Mouse (Mus musculus) heart, embryonic 10.5 days (tissue): ENCODE measurements around the gene Tjap1. TPM values are rescaled to one million over a fixed set of nuclear protein-coding genes. Genes with fewer than 3 reads are reported as not detected.
A peak's percentile ranks its signal among the peaks of the same experiment; 100 is the strongest.

ENCODE experiments used
- DNase-seq: peaks from one replicate; pipeline ENCODE4 v3.0.0-alpha.2; 2017; ENCODE audit warnings: low spot score
- H3K27ac ChIP-seq: fragments of 300-500 bp; sonication (generic); 2 replicates; pipeline ENCODE4 v1.5.1; 2016; ENCODE audit warnings: mild to moderate bottlenecking
- H3K27me3 ChIP-seq: fragments of 300-500 bp; sonication (generic); 2 replicates; pipeline ENCODE4 v1.6.1; 2016; ENCODE audit warnings: mild to moderate bottlenecking; ENCODE audit not compliant: poor library complexity, insufficient read depth, severe bottlenecking
- H3K36me3 ChIP-seq: fragments of 300-500 bp; sonication (generic); 2 replicates; pipeline ENCODE4 v1.6.1; 2016; ENCODE audit warnings: mild to moderate bottlenecking, moderate library complexity
- H3K4me1 ChIP-seq: fragments of 300-500 bp; sonication (generic); 2 replicates; pipeline ENCODE4 v1.6.1; 2016; ENCODE audit warnings: mild to moderate bottlenecking
- H3K4me3 ChIP-seq: fragments of 300-500 bp; sonication (generic); 2 replicates; pipeline ENCODE4 v1.5.1; 2016; ENCODE audit warnings: mild to moderate bottlenecking, moderate library complexity
- H3K9me3 ChIP-seq: fragments of 300-500 bp; sonication (generic); 2 replicates; pipeline ENCODE4 v1.6.1; 2016; ENCODE audit warnings: mild to moderate bottlenecking, moderate library complexity
- WGBS: fragments of 180-500 bp; shearing (Covaris S2); methylation state at CpG from one replicate; pipeline ENCODE4 v1.1.7; 2016; 5-methylcytosine and 5-hydroxymethylcytosine counted together
- microRNA counts: library from miRNA; unstranded; fragments of <30 nt; microRNA quantifications from one replicate; lab custom pipeline; 2017
- microRNA-seq: library from miRNA; unstranded; fragments of <30 nt; microRNA quantifications from one replicate; pipeline ENCODE4, GENCODE M21; 2017
- polyA plus RNA-seq: library from polyadenylated mRNA; unstranded; fragments of >200 nt; fragmentation: Nextera tagmentation; extraction: Ambion mirVana; gene quantifications from 2 replicates; pipeline ENCODE4 v1.2.1, GENCODE M21; 2016

Tjap1 gene
- polyA plus RNA-seq, 1 experiment from 2014 or later: 55.8 TPM

GRCm38 (mm10) chr17:46242274-46242673 is 40.6 kb downstream of the Tjap1 start:
- Histone ChIP-seq H3K4me1 (peaks cover 44% of the 10 kb centered on the region), H3K27ac (no peak overlapping the region), H3K36me3 (peaks cover 90% of the 10 kb centered on the region), H3K4me3 (no peak overlapping the region), H3K9me3 (no peaks in the 10 kb centered on the region), H3K27me3 (peaks cover 31% of the 10 kb centered on the region; the same call in 1 of the 2 replicates)
- DNase-seq: no peak
- WGBS: 85% methylated on average over 13 of the region's 13 CpGs

GRCm38 (mm10) chr17:46241471-46241870 is 41.4 kb downstream of the Tjap1 start:
- H3K4me1 ChIP-seq: peaks cover 39% of the 10 kb centered on the region
- H3K27ac ChIP-seq: no peak overlapping the region
- H3K36me3 ChIP-seq: peaks cover 98% of the 10 kb centered on the region
- H3K27me3 ChIP-seq: peaks cover 36% of the 10 kb centered on the region; the same call in 1 of the 2 replicates
- H3K9me3 ChIP-seq: no peaks in the 10 kb centered on the region
- H3K4me3 ChIP-seq: no peak overlapping the region
- no peak for DNase-seq
- WGBS: 65% methylated on average over 11 of the region's 11 CpGs

- Histone ChIP-seq H3K27ac (0 out of 2 replicates have a peak overlapping the region, but pooled peaks have one; percentile 8), H3K36me3 (peaks cover 97% of the 10 kb centered on the region), H3K9me3 (no peaks in the 10 kb centered on the region), H3K27me3 (peaks cover 53% of the 10 kb centered on the region; the same call in 1 of the 2 replicates), H3K4me1 (peaks cover 39% of the 10 kb centered on the region), H3K4me3 (0 out of 2 replicates have a peak overlapping the region, but pooled peaks have one; percentile 22)
- WGBS: 45% methylated on average over 15 of the region's 15 CpGs
- peak; percentile 93 for DNase-seq
Observed at GRCm38 (mm10) chr17:46239516-46240114, 43.2 kb downstream of the Tjap1 start.

DNA sequence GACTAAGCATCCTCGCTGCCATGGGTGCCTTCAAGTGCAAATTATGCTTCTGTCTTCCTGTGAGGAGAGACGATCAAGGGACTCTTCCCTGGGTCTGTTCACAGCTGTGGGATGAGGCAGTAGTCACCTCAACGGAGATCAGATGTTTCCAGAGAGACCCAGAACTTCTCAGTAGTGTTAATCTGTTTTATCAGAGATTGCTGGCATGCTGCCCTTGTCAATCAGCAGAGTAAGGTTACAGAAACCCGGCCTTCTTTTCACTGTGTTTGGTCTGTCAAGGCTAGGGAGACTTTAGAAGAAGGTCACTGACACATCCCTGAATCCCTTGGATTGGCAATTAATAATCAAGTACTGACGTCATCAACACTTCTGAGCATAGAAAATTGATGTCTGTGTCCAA is 45.3 kb downstream of the Tjap1 start:
- no peak for DNase-seq
- H3K4me3 ChIP-seq: no peak overlapping the region
- H3K27ac ChIP-seq: no peak overlapping the region
- no peaks in the 10 kb centered on the region for H3K9me3 ChIP-seq
- H3K36me3 ChIP-seq: peaks cover 96% of the 10 kb centered on the region
- H3K4me1 ChIP-seq: peaks cover 39% of the 10 kb centered on the region
- 68% methylated on average over 5 of the region's 5 CpGs for WGBS
- H3K27me3 ChIP-seq: peaks cover 50% of the 10 kb centered on the region; the same call in 1 of the 2 replicates

DNA sequence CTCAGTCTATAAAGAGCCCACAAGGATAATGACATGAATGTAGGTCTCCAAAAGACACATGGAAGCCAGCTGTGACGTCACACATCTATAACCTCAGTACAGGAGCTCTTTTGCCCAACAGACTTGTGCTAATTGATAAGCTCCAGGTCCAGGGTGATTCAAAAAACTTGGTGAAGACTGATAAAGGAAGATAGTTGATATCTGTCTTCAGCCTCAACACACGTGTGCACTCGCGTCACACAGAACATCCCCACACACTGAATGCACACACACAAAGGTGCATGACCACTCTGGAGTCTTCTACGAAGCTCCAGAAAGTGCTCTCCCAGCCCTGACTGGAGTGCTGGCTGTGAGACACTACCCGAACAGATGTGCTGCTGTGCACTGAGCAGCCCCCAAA is 45.7 kb downstream of the Tjap1 start:
- Histone ChIP-seq H3K4me1 (peaks cover 39% of the 10 kb centered on the region), H3K9me3 (no peaks in the 10 kb centered on the region), H3K27ac (no peak overlapping the region), H3K36me3 (peaks cover 96% of the 10 kb centered on the region), H3K27me3 (peaks cover 46% of the 10 kb centered on the region; the same call in 1 of the 2 replicates), H3K4me3 (no peak overlapping the region)
- no peak for DNase-seq
- 82% methylated on average over 6 of the region's 6 CpGs for WGBS

GRCm38 (mm10) chr17:46236067-46236466 is 46.8 kb downstream of the Tjap1 start:
- Histone ChIP-seq H3K27ac (no peak overlapping the region), H3K36me3 (peaks cover 96% of the 10 kb centered on the region), H3K4me1 (peaks cover 33% of the 10 kb centered on the region), H3K27me3 (peaks cover 36% of the 10 kb centered on the region; the same call in 1 of the 2 replicates), H3K9me3 (no peaks in the 10 kb centered on the region), H3K4me3 (no peak overlapping the region)
- no peak for DNase-seq
- WGBS: 67% methylated on average over 1 of the region's 1 CpGs

DNA sequence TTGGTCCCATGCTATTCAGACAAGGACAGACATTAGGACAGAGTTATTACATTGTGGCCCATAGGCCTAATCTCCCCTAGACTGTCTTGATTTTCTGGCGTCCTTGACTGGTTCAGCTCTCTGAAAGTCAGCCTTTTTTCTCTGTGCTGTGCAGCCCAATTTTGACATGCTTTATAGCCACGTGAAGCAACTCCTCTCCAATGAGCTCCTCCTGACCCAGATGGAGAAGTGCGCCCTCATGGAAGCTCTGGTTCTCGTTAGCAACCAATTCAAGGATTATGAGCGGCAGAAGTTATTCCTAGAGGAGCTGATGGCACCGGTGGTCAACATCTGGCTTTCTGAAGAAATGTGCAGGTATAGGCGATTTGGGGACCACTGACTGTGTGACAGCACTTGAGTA is 55.2 kb downstream of the Tjap1 start:
- Histone ChIP-seq H3K36me3 (peaks cover 99% of the 10 kb centered on the region), H3K27ac (no peak overlapping the region), H3K4me3 (no peak overlapping the region), H3K9me3 (no peaks in the 10 kb centered on the region), H3K4me1 (no peaks in the 10 kb centered on the region), H3K27me3 (no peaks in the 10 kb centered on the region)
- DNase-seq: no peak
- WGBS: 90% methylated on average over 7 of the region's 7 CpGs

- Histone ChIP-seq H3K4me3 (no peak overlapping the region), H3K4me1 (no peaks in the 10 kb centered on the region), H3K36me3 (peaks cover 99% of the 10 kb centered on the region), H3K27ac (no peak overlapping the region), H3K27me3 (no peaks in the 10 kb centered on the region), H3K9me3 (no peaks in the 10 kb centered on the region)
- 84% methylated on average over 3 of the region's 3 CpGs for WGBS
- DNase-seq: no peak
Observed at GRCm38 (mm10) chr17:46221601-46222000, 61.2 kb downstream of the Tjap1 start.

DNA sequence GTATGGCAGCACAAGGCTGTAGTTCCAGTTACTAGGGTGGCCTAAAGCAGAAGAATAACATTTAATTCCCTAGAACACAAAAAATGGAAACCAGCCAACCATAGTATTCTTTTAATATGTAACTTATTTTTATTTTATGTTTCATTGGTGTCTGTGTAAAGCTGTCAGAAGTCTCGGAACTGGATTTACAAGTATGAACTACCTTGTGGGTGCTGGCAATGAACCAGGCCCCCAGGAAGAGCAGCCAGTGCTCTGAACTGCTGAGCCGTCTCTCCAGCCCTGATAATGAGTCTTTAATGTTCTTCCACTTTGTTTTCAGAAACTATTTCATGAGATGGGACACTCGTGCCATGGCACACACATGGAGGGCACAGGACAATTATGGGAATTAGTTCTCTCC is 72.3 kb downstream of the Tjap1 start:
- Histone ChIP-seq H3K4me1 (no peaks in the 10 kb centered on the region), H3K9me3 (no peaks in the 10 kb centered on the region), H3K36me3 (peaks cover 98% of the 10 kb centered on the region), H3K27ac (no peak overlapping the region), H3K4me3 (no peak overlapping the region), H3K27me3 (no peaks in the 10 kb centered on the region)
- 90% methylated on average over 3 of the region's 3 CpGs for WGBS
- no peak for DNase-seq

MicroRNAs within 50 kb of the gene (microRNA counts, 519-probe panel; counts per million panel counts)
- microRNA mmu-miR-693-3p (lab: Ali Mortazavi, UCI): not detected
- microRNA mmu-miR-693-5p (lab: Ali Mortazavi, UCI): not detected

Small RNA genes lying within 50 kb of the gene (microRNA-seq; reads per million reads assigned to microRNA genes)
- gene Mir693: not detected

Other genes starting within 250 kb of the Tjap1 start
- gene Mrps18a, start 172.0 kb downstream of the Tjap1 start, polyA plus RNA-seq: 150 and 166 TPM in 2 replicates
- gene Rsph9, start 138.8 kb downstream of the Tjap1 start, polyA plus RNA-seq: 5.1 and 7.3 TPM in 2 replicates
- gene Mad2l1bp, start 129.5 kb downstream of the Tjap1 start, polyA plus RNA-seq: 39.9 and 41.6 TPM in 2 replicates
- 32.3 and 34.9 TPM in 2 replicates for gene Gtpbp2, start 122.0 kb downstream of the Tjap1 start, polyA plus RNA-seq
- 8.3 and 12.2 TPM in 2 replicates for gene Polh, start 80.4 kb downstream of the Tjap1 start, polyA plus RNA-seq
- gene Xpo5, start 80.2 kb downstream of the Tjap1 start, polyA plus RNA-seq: 33.5 and 42.8 TPM in 2 replicates
- 53.8 and 81.2 TPM in 2 replicates for gene Polr1c, start 35.0 kb downstream of the Tjap1 start, polyA plus RNA-seq
- gene Yipf3, start 34.9 kb downstream of the Tjap1 start, polyA plus RNA-seq: 77.0 and 83.9 TPM in 2 replicates
- gene Lrrc73, start 29.5 kb downstream of the Tjap1 start, polyA plus RNA-seq: 0.33 and 0.38 TPM in 2 replicates
- 0.36 and 0.77 TPM in 2 replicates for gene Dlk2, start 14.4 kb upstream of the Tjap1 start, polyA plus RNA-seq
- 5.4 and 7.3 TPM in 2 replicates for gene Abcc10, start 45.3 kb upstream of the Tjap1 start, polyA plus RNA-seq
- gene Zfp318, start 100.7 kb upstream of the Tjap1 start, polyA plus RNA-seq: 6.1 and 7.0 TPM in 2 replicates
- gene Crip3, start 145.9 kb upstream of the Tjap1 start, polyA plus RNA-seq: 0.54 and 0.83 TPM in 2 replicates
- gene Slc22a7, start 155.4 kb upstream of the Tjap1 start, polyA plus RNA-seq: 0.15 and 0.30 TPM in 2 replicates
- 0.09 and 0.14 TPM in 2 replicates for gene Ttbk1, start 204.6 kb upstream of the Tjap1 start, polyA plus RNA-seq
- gene Dnph1, start 213.7 kb upstream of the Tjap1 start, polyA plus RNA-seq: 36.5 and 52.8 TPM in 2 replicates